Mouse (Mus musculus): ENCODE measurements around the gene Ucma. TPM values are rescaled to one million over a fixed set of nuclear protein-coding genes. Genes with fewer than 3 reads are reported as not detected.

Ucma gene
- total RNA-seq, 2 experiments from 2014 or later, result 2.7 to 3.1 TPM

- intact Hi-C loops (cut with DNase I), result no loop called here
- DNase-seq (ENCODE audit: low spot score in 2 of 2), result no peak
Observed at GRCm38 (mm10) chr2:5034801-5035200, 58.9 kb downstream of the Ucma start.

- intact Hi-C loops (cut with DNase I), result no loop called here
- no peak for DNase-seq (ENCODE audit: low spot score in 2 of 2)
Observed at GRCm38 (mm10) chr2:5035241-5035640, 59.3 kb downstream of the Ucma start.

Other genes with a start within 250 kb of the Ucma start
- 10 to 100 TPM; 35.0 to 35.2 TPM for gene Sephs1, start 94.6 kb upstream of the Ucma start, total RNA-seq (2021)
- gene Phyh, start 57.1 kb upstream of the Ucma start, total RNA-seq (2021), result 10 to 100 TPM; 69.8 to 72.2 TPM
- 1 to 10 TPM in 1 of 2 experiments, under 1 TPM in 1; 0.99 to 2.0 TPM for gene Mcm10, start 36.7 kb downstream of the Ucma start, total RNA-seq (2021)
- 10 to 100 TPM; 15.1 to 16.1 TPM for gene Optn, start 87.9 kb downstream of the Ucma start, total RNA-seq (2021)
- 10 to 100 TPM; 19.6 to 25.3 TPM for gene Ccdc3, start 161.7 kb downstream of the Ucma start, total RNA-seq (2021)